ENCODE assay signal across 8 mouse cellular contexts in the genomic region with DNA sequence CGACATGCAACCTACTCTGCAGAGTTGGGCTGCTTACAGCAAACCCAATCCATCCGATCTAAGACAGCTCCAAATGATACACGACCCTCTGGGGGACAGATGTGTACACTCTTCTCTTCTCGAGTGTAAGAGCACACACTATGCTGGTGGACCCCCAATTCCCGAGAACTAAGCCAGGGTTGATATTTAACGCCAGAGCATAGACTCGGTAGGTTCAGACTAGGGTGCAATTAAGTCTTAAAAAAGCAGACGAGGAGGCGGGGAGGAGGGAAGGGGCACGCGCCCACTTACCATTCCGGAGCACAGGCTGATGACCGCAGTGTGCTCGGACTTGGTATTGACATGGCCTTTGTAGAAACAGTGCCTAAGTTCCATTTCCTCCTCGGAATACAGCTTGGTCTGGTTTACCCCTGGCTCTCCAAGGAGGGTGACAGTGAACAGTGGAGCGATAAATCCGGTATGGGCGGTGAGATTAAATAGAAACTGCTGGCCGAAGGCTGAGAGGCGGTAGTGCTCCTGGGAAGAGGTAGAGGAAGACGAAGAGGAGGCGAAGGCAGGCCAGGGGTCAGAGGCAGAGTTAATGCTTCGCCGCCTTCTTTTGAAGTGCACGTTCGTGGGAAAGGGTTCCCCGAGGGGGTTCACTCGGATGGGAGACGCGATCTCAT. TPM values are rescaled to one million over a fixed set of nuclear protein-coding genes. Genes with fewer than 3 reads are reported as not detected.
A peak's percentile ranks its signal among the peaks of the same experiment; 100 is the strongest.
DNase-seq lines count a peak whose midpoint lies in the region; ATAC-seq lines count a peak whose summit lies in the region.

No protein-coding gene starts in this region.

- DNase-seq in gastrocnemius, adult 18-20 months (ENCODE audit: low spot score): peak; percentile 17
- no peak for DNase-seq in gastrocnemius, postnatal 14 days
- DNase-seq in heart, postnatal 4 days: peak; percentile 32
- peak; percentile 57 for DNase-seq in midbrain, embryonic 14.5 days
- no peak for DNase-seq in natural killer cell, adult 2 months (ENCODE audit: low spot score in 2 of 2)

- peak; percentile 4; the same call in 1 of the 2 replicates for ATAC-seq in embryonic facial prominence, embryonic 12.5 days (ENCODE audit: insufficient number of reproducible peaks, insufficient read depth, low FRiP score, low TSS enrichment)
- no peak for ATAC-seq in limb, embryonic 12.5 days (ENCODE audit: insufficient number of reproducible peaks, insufficient read depth, low FRiP score, low TSS enrichment, low read depth)
- ATAC-seq in midbrain, embryonic 14.5 days (ENCODE audit: low FRiP score, low TSS enrichment): no peak
- no peak for ATAC-seq in frontal cortex, adult (ENCODE audit: low TSS enrichment)

- H3K27ac ChIP-seq in embryonic facial prominence, embryonic 12.5 days: peak overlapping the region; percentile 52
- H3K27ac ChIP-seq in limb, embryonic 12.5 days: peak overlapping the region; percentile 56
- no peak overlapping the region for H3K27ac ChIP-seq in midbrain, embryonic 14.5 days (replicated peaks; ENCODE audit: low read depth, low read length)

- under 1% methylated on average over 30 of the region's 30 CpGs for WGBS in embryonic facial prominence, embryonic 12.5 days
- WGBS in limb, embryonic 12.5 days: under 1% methylated on average over 30 of the region's 30 CpGs
- WGBS in midbrain, embryonic 14.5 days: under 1% methylated on average over 30 of the region's 30 CpGs

- peak overlapping the region; percentile 68 for H3K9ac ChIP-seq in embryonic facial prominence, embryonic 12.5 days
- peak overlapping the region; percentile 75 for H3K9ac ChIP-seq in limb, embryonic 12.5 days (replicated peaks)
- H3K9ac ChIP-seq in midbrain, embryonic 14.5 days (replicated peaks; ENCODE audit: low read length): peak overlapping the region; percentile 29; the same call in 1 of the 2 replicates

- peak overlapping the region; percentile 89 for H3K4me2 ChIP-seq in embryonic facial prominence, embryonic 12.5 days (replicated peaks)
- H3K4me2 ChIP-seq in limb, embryonic 12.5 days: peak overlapping the region; percentile 85
- H3K4me2 ChIP-seq in midbrain, embryonic 14.5 days (ENCODE audit: low read length): peak overlapping the region; percentile 95

- intact Hi-C loops in gastrocnemius, postnatal 14 days (cut with DNase I; ENCODE audit: low total_unique reads): loop anchor here (5.0 kb wide), 1 partner anchor 505 kb away; no protein-coding TSS in a partner anchor

- H3K36me3 ChIP-seq in embryonic facial prominence, embryonic 12.5 days: peaks cover 8% of the 10 kb centered on the region; the same call in 1 of the 2 replicates
- H3K36me3 ChIP-seq in limb, embryonic 12.5 days: peaks cover 8% of the 10 kb centered on the region
- H3K36me3 ChIP-seq in midbrain, embryonic 14.5 days (ENCODE audit: control insufficient read depth, insufficient read depth, low read length): no peaks in the 10 kb centered on the region

- peak overlapping the region; percentile 55 for H3K4me3 ChIP-seq in embryonic facial prominence, embryonic 12.5 days
- H3K4me3 ChIP-seq in limb, embryonic 12.5 days (replicated peaks): peak overlapping the region; percentile 68
- H3K4me3 ChIP-seq in midbrain, embryonic 14.5 days (replicated peaks; ENCODE audit: low read depth, low read length): peak overlapping the region; percentile 52

- peaks cover 17% of the 10 kb centered on the region; the same call in 1 of the 2 replicates for H3K27me3 ChIP-seq in embryonic facial prominence, embryonic 12.5 days
- peaks cover 19% of the 10 kb centered on the region for H3K27me3 ChIP-seq in limb, embryonic 12.5 days
- peaks cover 59% of the 10 kb centered on the region for H3K27me3 ChIP-seq in midbrain, embryonic 14.5 days (ENCODE audit: control insufficient read depth, insufficient read depth, low read length)

- H3K9me3 ChIP-seq in embryonic facial prominence, embryonic 12.5 days: no peaks in the 10 kb centered on the region
- no peaks in the 10 kb centered on the region for H3K9me3 ChIP-seq in limb, embryonic 12.5 days
- no peaks in the 10 kb centered on the region for H3K9me3 ChIP-seq in midbrain, embryonic 14.5 days (ENCODE audit: control insufficient read depth, low read length)

- peaks cover 7% of the 10 kb centered on the region; the same call in 1 of the 2 replicates for H3K4me1 ChIP-seq in embryonic facial prominence, embryonic 12.5 days
- H3K4me1 ChIP-seq in limb, embryonic 12.5 days (replicated peaks): peaks cover 18% of the 10 kb centered on the region
- H3K4me1 ChIP-seq in midbrain, embryonic 14.5 days (ENCODE audit: control insufficient read depth, insufficient read depth, low read length): peaks cover 30% of the 10 kb centered on the region

RNA-seq across cellular contexts. Expression of gene Adamts9, which starts 1.4 kb away (rescaled TPM):
- total RNA-seq in gastrocnemius, adult 18-20 months (2021): 1 to 10 TPM; 3.9 to 4.5 TPM
- 10 to 100 TPM; 11.7 to 19.0 TPM for total RNA-seq in gastrocnemius, postnatal 14 days (2021)
- 9.3 TPM in 2 replicates for polyA plus RNA-seq in embryonic facial prominence, embryonic 12.5 days (2016; fragmentation: Nextera tagmentation; extraction: Ambion mirVana)
- total RNA-seq in heart, postnatal 4 days (2021): 10 to 100 TPM; 48.8 to 49.6 TPM
- polyA plus RNA-seq in limb, embryonic 12.5 days (2016; fragmentation: Nextera tagmentation; extraction: Ambion mirVana): 5.9 and 6.2 TPM in 2 replicates
- polyA plus RNA-seq in midbrain, embryonic 14.5 days (2014; fragmentation: Nextera tagmentation; extraction: Ambion mirVana): 0.73 and 1.2 TPM in 2 replicates

Comparison
In these comparisons a context has a peak if more than half of its experiments do, and no peak if none do; other contexts are left out.
1. DNase-seq: peak in gastrocnemius, adult 18-20 months (single experiment), heart, postnatal 4 days (single experiment) and midbrain, embryonic 14.5 days (single experiment); none in gastrocnemius, postnatal 14 days (single experiment) and natural killer cell, adult 2 months (0 of 2).
2. Peak in every context shown above with its lines, with median percentiles within 50 percentile points of each other: H3K4me2 ChIP-seq, H3K4me3 ChIP-seq and H3K9ac ChIP-seq.